Mouse (Mus musculus): ENCODE results near the gene Esrrg.

Gene Esrrg

GRCm38 (mm10) chr1:187910718-187911117 lies 302.1 kb downstream of the Esrrg start:
- DNase-seq (ENCODE audit: low spot score) = no peak

- DNase-seq (ENCODE audit: low spot score) = no peak
Measured at GRCm38 (mm10) chr1:187911201-187911600, 302.6 kb downstream of the Esrrg start.

DNA sequence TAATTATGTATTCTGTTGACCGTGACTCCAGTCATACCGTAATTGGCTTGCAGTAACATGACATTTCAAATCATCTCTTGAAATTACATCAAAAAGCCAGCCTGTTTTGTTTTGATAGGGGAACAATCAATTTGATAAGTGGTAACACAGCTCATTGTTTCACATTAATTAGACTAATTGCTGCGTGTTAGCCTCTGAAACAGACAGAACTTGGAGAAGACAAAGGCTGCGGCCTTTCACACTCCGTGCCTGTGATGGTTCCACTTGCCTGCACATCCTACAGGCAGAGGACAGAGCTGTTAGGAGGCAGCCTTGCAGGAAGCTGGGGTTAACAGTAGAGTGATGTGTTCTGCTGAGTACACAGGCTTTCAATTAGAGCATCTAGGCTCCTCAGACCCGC lies 309.7 kb downstream of the Esrrg start:
- no peak for DNase-seq (ENCODE audit: low spot score)

- no peak for DNase-seq (ENCODE audit: low spot score)
Measured at GRCm38 (mm10) chr1:187918939-187919338, 310.3 kb downstream of the Esrrg start.

DNA sequence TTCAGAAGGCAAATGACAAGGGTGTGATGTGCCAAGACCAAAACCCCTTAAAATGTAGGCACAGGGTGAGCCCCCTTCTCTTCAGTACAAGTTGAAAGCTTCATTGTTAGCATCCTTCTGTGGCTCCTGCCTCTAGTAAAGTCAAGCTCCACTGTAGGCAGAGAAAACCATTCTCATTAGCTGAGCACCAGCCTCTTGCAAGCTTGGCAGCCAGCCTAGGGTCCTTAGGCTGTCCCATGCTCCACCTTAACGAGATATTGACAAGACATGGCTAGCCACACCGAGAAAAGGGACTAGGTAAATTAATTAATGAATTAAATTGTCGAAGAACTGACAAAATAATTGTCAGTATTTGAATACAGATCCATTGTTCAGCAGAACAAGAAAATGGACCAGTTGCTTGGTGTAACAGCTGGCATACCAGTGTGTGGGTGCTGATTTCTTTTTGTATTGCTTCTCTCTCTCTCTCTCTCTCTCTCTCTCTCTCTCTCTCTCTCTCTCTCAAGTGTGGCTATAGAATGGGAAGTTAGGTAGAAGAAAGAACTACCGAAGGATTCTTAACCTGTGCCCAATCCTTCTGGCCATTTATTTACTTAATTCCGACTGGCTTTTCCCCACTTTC lies 311.7 kb downstream of the Esrrg start:
- DNase-seq (ENCODE audit: low spot score) = no peak

DNA sequence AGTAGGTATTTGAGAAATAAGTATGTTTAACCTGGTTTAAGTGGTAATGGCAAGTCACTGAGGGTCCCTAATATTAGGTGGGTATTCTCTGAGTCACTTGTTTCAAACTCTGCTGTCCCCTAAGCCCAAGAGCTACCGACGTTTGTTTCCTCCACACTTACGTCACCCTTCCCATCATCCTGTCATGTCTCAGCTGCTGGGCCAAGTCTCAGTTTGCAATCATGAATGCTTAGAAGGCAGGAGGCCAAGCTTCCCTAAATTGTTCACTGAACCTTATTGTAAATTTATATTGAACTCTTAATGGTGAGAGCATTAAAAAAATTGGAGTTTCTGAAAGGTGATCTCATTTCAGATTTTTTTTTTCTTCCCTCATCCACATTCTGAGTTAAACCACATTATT lies 322.6 kb downstream of the Esrrg start:
- DNase-seq (ENCODE audit: low spot score) = no peak

GRCm38 (mm10) chr1:187938652-187939051 lies 330.1 kb downstream of the Esrrg start:
- DNase-seq (ENCODE audit: low spot score) = no peak

DNA sequence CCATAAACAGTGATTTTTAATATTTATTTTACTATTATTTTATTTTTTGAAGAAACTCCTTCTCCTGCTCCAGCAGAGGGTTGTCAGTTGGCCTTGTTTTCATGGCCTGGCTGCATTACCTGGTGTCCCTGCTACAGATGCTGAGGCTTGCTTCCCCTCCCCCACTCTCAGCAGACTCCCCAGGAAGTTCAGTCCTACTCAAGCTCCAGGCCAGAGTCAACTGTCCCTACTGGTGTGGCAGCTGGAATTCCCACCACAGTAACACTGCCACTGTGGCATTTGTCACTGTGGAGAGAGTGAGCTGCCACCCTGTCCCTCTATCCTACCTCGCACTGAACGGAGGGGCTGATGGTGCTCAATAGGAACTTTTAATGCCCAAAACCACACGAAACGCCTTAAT lies 330.5 kb downstream of the Esrrg start:
- DNase-seq (ENCODE audit: low spot score) = no peak

GRCm38 (mm10) chr1:187951506-187951905 lies 342.9 kb downstream of the Esrrg start:
- DNase-seq (ENCODE audit: low spot score) = no peak

GRCm38 (mm10) chr1:187956702-187957101 lies 348.1 kb downstream of the Esrrg start:
- no peak for DNase-seq (ENCODE audit: low spot score)

- DNase-seq (ENCODE audit: low spot score) = no peak
Measured at GRCm38 (mm10) chr1:187959192-187959591, 350.6 kb downstream of the Esrrg start.

DNA sequence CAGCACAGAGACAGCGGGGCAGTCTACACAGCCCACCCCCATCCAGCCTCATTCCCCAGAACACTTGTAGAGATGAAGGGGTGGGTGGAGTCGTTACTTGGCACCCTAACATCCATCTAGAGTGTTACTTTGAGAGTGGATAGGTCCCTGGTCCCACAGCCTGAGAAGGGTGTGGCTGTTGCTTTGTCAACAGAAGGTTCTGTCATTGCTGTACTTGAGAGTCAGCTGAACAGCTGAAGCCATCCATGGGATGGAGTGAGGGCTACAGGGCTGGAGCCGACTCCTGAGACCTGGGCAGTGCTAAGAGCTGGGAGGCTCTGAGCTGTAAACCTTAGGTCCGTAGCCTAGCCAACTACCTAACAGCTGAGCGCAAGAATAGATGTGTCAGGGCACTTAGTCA lies 352.9 kb downstream of the Esrrg start:
- DNase-seq (ENCODE audit: low spot score) = no peak

GRCm38 (mm10) chr1:187964829-187965760 lies 356.5 kb downstream of the Esrrg start:
- peak; percentile 26 for DNase-seq (ENCODE audit: low spot score)

DNA sequence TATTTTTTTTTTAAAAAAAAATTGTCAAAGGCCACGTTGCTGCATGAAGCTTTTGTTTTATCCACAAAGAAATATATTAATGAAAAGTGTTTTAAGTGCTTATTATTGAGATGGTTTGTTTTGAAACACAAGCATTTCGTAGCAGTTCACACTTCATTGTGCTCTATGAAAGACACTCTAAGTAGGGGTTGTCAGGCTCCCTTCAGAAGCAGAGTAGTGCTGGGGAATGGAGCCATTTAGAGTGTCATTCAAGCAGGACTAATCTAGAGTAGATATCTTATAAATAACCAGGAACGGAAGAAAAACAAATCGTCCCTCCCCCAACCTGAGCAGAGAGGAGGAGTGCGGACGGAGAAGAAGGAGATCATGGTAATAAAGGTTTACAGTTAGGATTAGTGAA lies 357.3 kb downstream of the Esrrg start:
- DNase-seq (ENCODE audit: low spot score) = no peak

DNA sequence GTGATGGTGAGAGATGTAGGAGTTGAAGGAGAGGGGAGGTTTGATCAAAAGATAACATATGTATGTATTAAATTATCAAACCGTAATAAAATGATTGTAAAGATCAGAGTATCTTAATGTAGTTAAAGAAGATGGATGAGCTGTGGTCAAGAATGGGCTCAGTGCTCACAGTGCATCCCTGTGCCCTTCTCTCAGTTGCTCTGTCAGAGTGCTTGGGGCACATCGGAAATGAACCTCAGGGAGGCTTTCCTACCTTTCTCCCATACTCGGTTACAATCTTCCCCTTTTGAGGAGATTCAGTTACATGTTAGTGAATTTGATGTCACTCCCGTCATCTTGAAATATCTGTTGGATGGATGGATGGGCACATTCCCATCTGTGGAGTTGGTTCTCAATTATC lies 359.8 kb downstream of the Esrrg start:
- DNase-seq (ENCODE audit: low spot score) = no peak

- DNase-seq (ENCODE audit: low spot score) = no peak
Measured at GRCm38 (mm10) chr1:187969491-187969890, 360.9 kb downstream of the Esrrg start.

- DNase-seq (ENCODE audit: low spot score) = peak; percentile 88
Measured at GRCm38 (mm10) chr1:187974396-187974795, 365.8 kb downstream of the Esrrg start.

- DNase-seq (ENCODE audit: low spot score) = no peak
Measured at GRCm38 (mm10) chr1:187975465-187976352, 367.1 kb downstream of the Esrrg start.

- DNase-seq (ENCODE audit: low spot score) = no peak
Measured at GRCm38 (mm10) chr1:187976353-187976730, 367.8 kb downstream of the Esrrg start.

GRCm38 (mm10) chr1:187981028-187981427 lies 372.4 kb downstream of the Esrrg start:
- no peak for DNase-seq (ENCODE audit: low spot score)

- DNase-seq (ENCODE audit: low spot score) = no peak
Measured at GRCm38 (mm10) chr1:187983177-187983576, 374.6 kb downstream of the Esrrg start.

DNA sequence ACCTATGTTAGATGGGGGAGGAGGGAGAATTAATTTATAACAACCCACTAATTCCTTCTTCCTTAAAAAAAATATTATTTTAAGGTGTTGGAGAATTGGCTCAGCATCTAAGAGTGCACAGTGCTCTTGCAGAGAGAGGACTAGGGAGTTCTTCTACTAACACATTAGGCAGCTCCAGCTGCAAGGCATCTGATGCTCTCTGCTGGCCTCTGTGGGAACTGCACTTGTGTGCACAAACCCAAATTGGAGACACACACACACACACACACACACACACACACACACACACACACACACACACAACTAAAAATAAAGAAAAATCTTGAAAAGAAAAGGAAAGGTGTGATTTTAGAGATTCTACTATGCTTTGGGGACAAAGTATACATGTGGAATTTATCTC lies 381.6 kb downstream of the Esrrg start:
- no peak for DNase-seq (ENCODE audit: low spot score)

Data from embryo, embryonic 10 days (tissue).